Mouse (Mus musculus) myocyte (in vitro differentiated cells): ENCODE measurements around the gene Brms1. TPM values are rescaled to one million over a fixed set of nuclear protein-coding genes. Genes with fewer than 3 reads are reported as not detected.
A peak's percentile ranks its signal among the peaks of the same experiment; 100 is the strongest.

Source experiments
- H3K27me3 ChIP-seq: one replicate; pipeline ENCODE4 v1.6.1; 2011; ENCODE audit not compliant: control insufficient read depth, insufficient read depth, insufficient read length
- H3K36me3 ChIP-seq: one replicate; pipeline ENCODE4 v1.6.1; 2011; ENCODE audit not compliant: control insufficient read depth, insufficient read depth
- H3K4me2 ChIP-seq: one replicate; pipeline ENCODE4 v1.6.1; 2011; ENCODE audit warnings: low read depth, control low read depth
- H3K4me3 ChIP-seq: one replicate; pipeline ENCODE4 v1.5.1; 2011; ENCODE audit warnings: mild to moderate bottlenecking, control low read depth, moderate library complexity
- H3K79me2 ChIP-seq: one replicate; pipeline ENCODE4 v1.6.1; 2011; ENCODE audit not compliant: control insufficient read depth, insufficient read depth
- H3ac ChIP-seq: one replicate; pipeline ENCODE4 v1.6.1; 2011; ENCODE audit not compliant: control insufficient read depth, insufficient read length
- CEBPB ChIP-seq: IDR thresholded peaks from 2 replicates; pipeline ENCODE4 v1.6.1; 2011; ENCODE audit warnings: mild to moderate bottlenecking, moderate library complexity; ENCODE audit not compliant: poor library complexity, insufficient read depth, severe bottlenecking
- E2F4 ChIP-seq: IDR thresholded peaks from one replicate; pipeline ENCODE4 v1.6.1; 2011; ENCODE audit warnings: mild to moderate bottlenecking, control low read depth, moderate library complexity; ENCODE audit not compliant: insufficient read depth
- MAX ChIP-seq: IDR thresholded peaks from one replicate; pipeline ENCODE4 v1.6.1; 2011; ENCODE audit warnings: low read depth, mild to moderate bottlenecking, control low read depth
- MYOD1 ChIP-seq, 3 experiments: IDR thresholded peaks; one replicate each; pipeline ENCODE4 v1.6.1; 2011; ENCODE audit warnings: control low read depth in 2 of 3, low read depth in 2 of 3, mild to moderate bottlenecking in 2 of 3, moderate library complexity in 1 of 3; ENCODE audit not compliant: insufficient read length in 2 of 3, control insufficient read depth in 1 of 3
- MYOG ChIP-seq, 3 experiments: IDR thresholded peaks; one replicate each; pipeline ENCODE4 v1.6.1; 2011; ENCODE audit warnings: control low read depth in 2 of 3, low read depth in 2 of 3, mild to moderate bottlenecking in 2 of 3; ENCODE audit not compliant: insufficient read length in 2 of 3, control insufficient read depth in 1 of 3, insufficient read depth in 1 of 3
- POLR2A ChIP-seq: IDR thresholded peaks from one replicate; pipeline ENCODE4 v1.6.1; 2011; ENCODE audit warnings: low read depth, mild to moderate bottlenecking, control low read depth, moderate library complexity; ENCODE audit not compliant: insufficient read length
- POLR2AphosphoS2 ChIP-seq: IDR thresholded peaks from one replicate; pipeline ENCODE4 v1.6.1; 2011; ENCODE audit warnings: low read depth, control low read depth; ENCODE audit not compliant: insufficient read length
- REST ChIP-seq: IDR thresholded peaks from one replicate; pipeline ENCODE4 v1.6.1; 2011; ENCODE audit warnings: mild to moderate bottlenecking, control low read depth, moderate library complexity; ENCODE audit not compliant: insufficient read depth, insufficient read length
- SRF ChIP-seq: IDR thresholded peaks from one replicate; pipeline ENCODE4 v1.6.1; 2011; ENCODE audit warnings: low read depth; ENCODE audit not compliant: control insufficient read depth, insufficient read length
- TCF12 ChIP-seq: IDR thresholded peaks from one replicate; pipeline ENCODE4 v1.6.1; 2011; ENCODE audit warnings: mild to moderate bottlenecking, control low read depth; ENCODE audit not compliant: poor library complexity, insufficient read depth, severe bottlenecking
- TCF3 ChIP-seq: IDR thresholded peaks from one replicate; pipeline ENCODE4 v1.6.1; 2011; ENCODE audit warnings: low read depth, control low read depth; ENCODE audit not compliant: insufficient read length
- USF1 ChIP-seq: IDR thresholded peaks from one replicate; pipeline ENCODE4 v1.6.1; 2011; ENCODE audit warnings: low read depth, mild to moderate bottlenecking, control low read depth, moderate library complexity
- polyA plus RNA-seq: library from polyadenylated mRNA; unstranded; fragments of >200 nt; fragmentation: generic; extraction: Trizol; gene quantifications from one replicate; pipeline ENCODE4 v1.2.1, GENCODE M21; 2012; ENCODE audit warnings: missing spikeins

The Brms1 gene
- polyA plus RNA-seq, 1 experiment = 45.8 TPM

- no peaks in the 10 kb centered on the region for H3K27me3 ChIP-seq
- peaks cover 35% of the 10 kb centered on the region for H3K79me2 ChIP-seq
- peak within 1 kb of the TSS; percentile 95 for H3K4me3 ChIP-seq
- H3K4me2 ChIP-seq = peak within 1 kb of the TSS; percentile 78
- H3ac ChIP-seq = peak within 1 kb of the TSS; percentile 74
- TF ChIP-seq POLR2AphosphoS2 = peak; percentile 68
- TF ChIP-seq REST = no peak
- TF ChIP-seq CEBPB = no peak
- TF ChIP-seq MYOD1 (IDR thresholded peaks at IDR 0.05; ENCODE audit: control insufficient read depth in 1 of 3, insufficient read length in 2 of 3, low read depth in 2 of 3) = peak in 2 of 3 experiments; percentile 81 to 90
- peak in 1 of 3 experiments; percentile 55 for TF ChIP-seq MYOG (IDR thresholded peaks at IDR 0.05; ENCODE audit: control insufficient read depth in 1 of 3, insufficient read depth in 1 of 3, insufficient read length in 2 of 3, low read depth in 2 of 3)
- TF ChIP-seq SRF = no peak
- no peak for TF ChIP-seq USF1
- no peak for TF ChIP-seq E2F4
- TF ChIP-seq TCF12 = no peak
- TF ChIP-seq TCF3 = no peak
- TF ChIP-seq POLR2A = peak; percentile 68
- no peak for TF ChIP-seq MAX
- peaks cover 19% of the 10 kb centered on the region for H3K36me3 ChIP-seq
These were observed 9.1 kb downstream of the Brms1 start, which contains the start of gene Rin1 for GRCm38 (mm10) chr19:5050047-5050905. TSS of gene Rin1 (plus strand) at chr19:5050481.

GRCm38 (mm10) chr19:5051031-5051430 lies 9.9 kb downstream of the Brms1 start:
- peak overlapping the region; percentile 78 for H3K4me2 ChIP-seq
- peak overlapping the region; percentile 74 for H3ac ChIP-seq
- H3K27me3 ChIP-seq = no peaks in the 10 kb centered on the region

GRCm38 (mm10) chr19:5051515-5051914 lies 10.4 kb downstream of the Brms1 start:
- Histone ChIP-seq H3K36me3 (peaks cover 30% of the 10 kb centered on the region), H3K27me3 (no peaks in the 10 kb centered on the region), H3K79me2 (peaks cover 35% of the 10 kb centered on the region), H3K4me3 (peak overlapping the region; percentile 95), H3K4me2 (peak overlapping the region; percentile 78), H3ac (peak overlapping the region; percentile 74)
- TF ChIP-seq MYOD1 (IDR thresholded peaks at IDR 0.05; ENCODE audit: control insufficient read depth in 1 of 3, insufficient read length in 2 of 3, low read depth in 2 of 3) = peak in 1 of 3 experiments; percentile 10
- peak; percentile 23 for TF ChIP-seq POLR2AphosphoS2
- TF ChIP-seq CEBPB = no peak

More at GRCm38 (mm10) chr19:5051031-5051430, 9.9 kb downstream of the Brms1 start:
- peak overlapping the region; percentile 95 for H3K4me3 ChIP-seq
- H3K36me3 ChIP-seq = peaks cover 27% of the 10 kb centered on the region
- TF ChIP-seq MYOG (IDR thresholded peaks at IDR 0.05; ENCODE audit: control insufficient read depth in 1 of 3, insufficient read depth in 1 of 3, insufficient read length in 2 of 3, low read depth in 2 of 3) = peak in 2 of 3 experiments; percentile 53 to 65
- TF ChIP-seq POLR2A = no peak
- TF ChIP-seq SRF = no peak
- peak in 2 of 3 experiments; percentile 35 to 52 for TF ChIP-seq MYOD1 (IDR thresholded peaks at IDR 0.05; ENCODE audit: control insufficient read depth in 1 of 3, insufficient read length in 2 of 3, low read depth in 2 of 3)
- no peak for TF ChIP-seq E2F4
- TF ChIP-seq TCF12 = no peak
- no peak for TF ChIP-seq CEBPB
- peak; percentile 9 for TF ChIP-seq TCF3
- H3K79me2 ChIP-seq = peaks cover 35% of the 10 kb centered on the region

DNA sequence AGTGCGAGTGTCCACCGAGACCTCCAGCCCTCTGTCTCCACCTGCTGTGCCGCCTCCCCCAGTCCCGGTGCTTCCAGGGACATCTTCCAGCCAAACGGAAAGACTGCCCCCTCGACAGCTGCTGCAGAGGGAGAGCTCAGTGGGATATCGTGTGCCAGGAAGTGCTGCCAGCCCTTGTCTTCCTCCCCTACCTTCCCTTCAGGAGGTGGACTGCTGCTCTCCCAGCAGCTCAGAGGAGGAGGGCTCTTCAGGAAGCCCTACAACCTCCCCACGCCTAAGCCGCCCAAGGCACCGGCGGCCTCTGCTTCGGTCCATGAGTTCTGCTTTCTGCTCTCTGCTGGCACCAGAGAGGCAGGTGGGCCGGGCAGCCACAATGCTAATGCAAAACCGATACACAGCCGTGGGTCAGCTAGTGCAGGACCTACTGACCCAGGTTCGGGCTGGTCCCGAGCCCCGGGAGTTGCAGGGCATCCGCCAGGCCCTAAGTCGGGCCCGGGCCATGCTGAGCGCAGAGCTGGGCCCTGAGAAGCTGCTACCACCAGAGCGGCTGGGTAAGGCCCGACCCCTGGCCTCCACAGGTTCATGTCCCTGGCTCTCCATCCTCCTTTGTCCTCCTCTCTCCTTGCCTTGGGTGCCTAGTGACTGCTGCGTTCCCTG lies 11.1 kb downstream of the Brms1 start:
- Histone ChIP-seq H3ac (peak overlapping the region; percentile 74), H3K79me2 (peaks cover 35% of the 10 kb centered on the region), H3K27me3 (no peaks in the 10 kb centered on the region), H3K4me3 (peak overlapping the region; percentile 95), H3K36me3 (peaks cover 32% of the 10 kb centered on the region), H3K4me2 (peak overlapping the region; percentile 78)
- TF ChIP-seq MYOD1 (IDR thresholded peaks at IDR 0.05; ENCODE audit: control insufficient read depth in 1 of 3, insufficient read length in 2 of 3, low read depth in 2 of 3) (peak in 2 of 3 experiments; percentile 92 to 94), TCF12 (peak; percentile 20), REST (no peak), POLR2A (peak; percentile 42), SRF (no peak), TCF3 (no peak), CEBPB (no peak), POLR2AphosphoS2 (peak; percentile 75), MYOG (IDR thresholded peaks at IDR 0.05; ENCODE audit: control insufficient read depth in 1 of 3, insufficient read depth in 1 of 3, insufficient read length in 2 of 3, low read depth in 2 of 3) (peak; percentile 60 to 97 (median 90)), MAX (no peak), USF1 (no peak), E2F4 (no peak)

GRCm38 (mm10) chr19:5052853-5053252 lies 11.7 kb downstream of the Brms1 start:
- H3ac ChIP-seq = peak overlapping the region; percentile 74
- peak overlapping the region; percentile 78 for H3K4me2 ChIP-seq
- H3K79me2 ChIP-seq = peaks cover 35% of the 10 kb centered on the region
- H3K4me3 ChIP-seq = peak overlapping the region; percentile 95
- peaks cover 32% of the 10 kb centered on the region for H3K36me3 ChIP-seq
- TF ChIP-seq POLR2AphosphoS2 (no peak), REST (no peak), E2F4 (no peak), MYOD1 (IDR thresholded peaks at IDR 0.05; ENCODE audit: control insufficient read depth in 1 of 3, insufficient read length in 2 of 3, low read depth in 2 of 3) (no peak), USF1 (no peak), POLR2A (no peak), TCF3 (no peak), TCF12 (no peak), MAX (no peak), CEBPB (no peak), MYOG (IDR thresholded peaks at IDR 0.05; ENCODE audit: control insufficient read depth in 1 of 3, insufficient read depth in 1 of 3, insufficient read length in 2 of 3, low read depth in 2 of 3) (no peak), SRF (no peak)
- no peaks in the 10 kb centered on the region for H3K27me3 ChIP-seq
